Comparison of ENCODE assay signal across 9 mouse cellular contexts in the genomic region with DNA sequence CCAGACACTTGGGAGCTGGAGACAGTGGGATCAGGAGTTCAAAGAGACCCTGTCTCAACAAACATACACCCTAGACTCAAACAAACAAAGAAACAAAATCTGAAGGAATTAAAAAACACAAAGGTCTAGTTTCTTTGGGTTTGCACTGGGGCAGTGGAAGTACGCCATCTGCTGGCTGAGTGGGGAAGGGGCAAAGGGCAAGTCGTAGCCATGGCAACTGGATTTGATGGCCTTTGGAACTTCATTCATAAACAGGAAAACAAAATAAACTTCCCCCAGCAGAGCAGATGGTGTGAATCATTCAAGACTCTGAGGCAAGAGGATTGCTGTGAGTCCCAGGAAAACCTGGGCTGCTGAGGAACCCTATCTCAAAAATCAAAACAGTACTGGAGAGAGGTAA. TPM values are rescaled to one million over a fixed set of nuclear protein-coding genes. Genes with fewer than 3 reads are reported as not detected.
DNase-seq lines count a peak whose midpoint lies in the region; ATAC-seq lines count a peak whose summit lies in the region.
"Had no signal": no experiment of that assay in that cellular context is flagged by ENCODE, and none has a peak within 500 bp of the region (broad histone marks: within the 10 kb centered on the region; RNA-seq: fewer than 3 reads in every experiment).

No protein-coding gene starts in this region.

- no peaks in the 10 kb centered on the region for H3K9me3 ChIP-seq in neural tube, embryonic 11.5 days (ENCODE audit: control insufficient read depth, low read length)
- no peaks in the 10 kb centered on the region for H3K9me3 ChIP-seq in embryonic facial prominence, embryonic 10.5 days
- no peaks in the 10 kb centered on the region for H3K9me3 ChIP-seq in neural tube, embryonic 15.5 days (replicated peaks)

- H3K4me2 ChIP-seq in neural tube, embryonic 11.5 days (ENCODE audit: low read depth): no peak overlapping the region
- no peak overlapping the region for H3K4me2 ChIP-seq in neural tube, embryonic 15.5 days

- 0 out of 2 replicates have a peak overlapping the region, but pooled peaks have one; percentile 29 for H3K27ac ChIP-seq in neural tube, embryonic 11.5 days (ENCODE audit: low read depth, low read length)
- no peak overlapping the region for H3K27ac ChIP-seq in embryonic facial prominence, embryonic 10.5 days (replicated peaks)
- H3K27ac ChIP-seq in neural tube, embryonic 15.5 days (replicated peaks): peak overlapping the region; percentile 29; the same call in 1 of the 2 replicates

- no peak overlapping the region for H3K4me3 ChIP-seq in neural tube, embryonic 11.5 days (ENCODE audit: low read depth, low read length)
- H3K4me3 ChIP-seq in embryonic facial prominence, embryonic 10.5 days: no peak overlapping the region
- H3K4me3 ChIP-seq in neural tube, embryonic 15.5 days (replicated peaks): no peak overlapping the region
- H3K4me3 ChIP-seq: myocyte had no signal

- DNase-seq in adrenal gland, adult (ENCODE audit: inconsistent age in 2 of 2, low spot score in 1 of 2): peak; percentile 73 to 90
- no peak for DNase-seq in adrenal gland, postnatal 4 days (ENCODE audit: low spot score in 2 of 2)
- DNase-seq in neural tube, embryonic 11.5 days (ENCODE audit: low spot score): no peak
- no peak for DNase-seq in neural tube, embryonic 10.5 days (ENCODE audit: extremely low spot score, low spot score)
- DNase-seq in embryonic facial prominence, embryonic 10.5 days (ENCODE audit: low spot score): peak; percentile 67
- DNase-seq in kidney, adult 9 months: peak; percentile 96

- H3K36me3 ChIP-seq in neural tube, embryonic 11.5 days (ENCODE audit: control insufficient read depth, insufficient read depth, low read length): peaks cover 10% of the 10 kb centered on the region
- peaks cover 87% of the 10 kb centered on the region for H3K36me3 ChIP-seq in embryonic facial prominence, embryonic 10.5 days (replicated peaks)
- peaks cover 35% of the 10 kb centered on the region for H3K36me3 ChIP-seq in neural tube, embryonic 15.5 days

- no peaks in the 10 kb centered on the region for H3K27me3 ChIP-seq in neural tube, embryonic 11.5 days (ENCODE audit: control insufficient read depth, insufficient read depth, low read length)
- no peaks in the 10 kb centered on the region for H3K27me3 ChIP-seq in embryonic facial prominence, embryonic 10.5 days (replicated peaks; ENCODE audit: low read depth, poor library complexity, severe bottlenecking)
- H3K27me3 ChIP-seq in neural tube, embryonic 15.5 days (replicated peaks): no peaks in the 10 kb centered on the region

- H3K9ac ChIP-seq in neural tube, embryonic 11.5 days (ENCODE audit: low read length): no peak overlapping the region
- no peak overlapping the region for H3K9ac ChIP-seq in neural tube, embryonic 15.5 days (replicated peaks)

- no peak for ATAC-seq in neural tube, embryonic 11.5 days (ENCODE audit: insufficient read depth, low FRiP score, low TSS enrichment)
- ATAC-seq in neural tube, embryonic 15.5 days (ENCODE audit: low FRiP score): no peak
- ATAC-seq in megakaryocyte-erythroid progenitor cell, adult 5-6 weeks (replicated peaks; ENCODE audit: low FRiP score, low TSS enrichment, poor library complexity, severe bottlenecking): no peak

- 60% methylated on average over 2 of the region's 2 CpGs for WGBS in neural tube, embryonic 11.5 days
- WGBS in embryonic facial prominence, embryonic 10.5 days: 67% methylated on average over 2 of the region's 2 CpGs
- 37% methylated on average over 2 of the region's 2 CpGs for WGBS in neural tube, embryonic 15.5 days

- H3K4me1 ChIP-seq in neural tube, embryonic 11.5 days (ENCODE audit: control insufficient read depth, insufficient read depth, low read length): peaks cover 38% of the 10 kb centered on the region
- H3K4me1 ChIP-seq in embryonic facial prominence, embryonic 10.5 days: peaks cover 60% of the 10 kb centered on the region
- peaks cover 40% of the 10 kb centered on the region for H3K4me1 ChIP-seq in neural tube, embryonic 15.5 days

RNA-seq across cellular contexts. Expression of a gene that starts 7.0 kb away (rescaled TPM):
- total RNA-seq in adrenal gland, postnatal 4 days (2021): 10 to 100 TPM; 62.1 to 76.0 TPM
- 246 and 268 TPM in 2 replicates for polyA plus RNA-seq in neural tube, embryonic 11.5 days (2014; fragmentation: Nextera tagmentation; extraction: Ambion mirVana)
- polyA plus RNA-seq in embryonic facial prominence, embryonic 10.5 days (2016; fragmentation: Nextera tagmentation; extraction: Ambion mirVana): 51.8 and 52.7 TPM in 2 replicates
- 78.6 TPM in 2 replicates for polyA plus RNA-seq in neural tube, embryonic 15.5 days (2015; fragmentation: Nextera tagmentation; extraction: Ambion mirVana)
- 6.3 and 8.8 TPM in 2 replicates for total RNA-seq in megakaryocyte-erythroid progenitor cell, adult 5-6 weeks (2014; fragmentation: Nextera tagmentation)
- total RNA-seq in megakaryocyte-erythroid progenitor cell, adult 5-6 weeks (2017): 4.6 and 5.1 TPM in 2 replicates

RNA-seq across cellular contexts. Expression of a gene that starts 19.8 kb away (rescaled TPM):
- 10 to 100 TPM; 96.6 to 99.0 TPM for total RNA-seq in adrenal gland, postnatal 4 days (2021)
- polyA plus RNA-seq in neural tube, embryonic 11.5 days (2014; fragmentation: Nextera tagmentation; extraction: Ambion mirVana): 298 and 301 TPM in 2 replicates
- 347 and 351 TPM in 2 replicates for polyA plus RNA-seq in embryonic facial prominence, embryonic 10.5 days (2016; fragmentation: Nextera tagmentation; extraction: Ambion mirVana)
- 191 and 206 TPM in 2 replicates for polyA plus RNA-seq in neural tube, embryonic 15.5 days (2015; fragmentation: Nextera tagmentation; extraction: Ambion mirVana)
- 286 and 287 TPM in 2 replicates for total RNA-seq in megakaryocyte-erythroid progenitor cell, adult 5-6 weeks (2014; fragmentation: Nextera tagmentation)
- 240 and 290 TPM in 2 replicates for total RNA-seq in megakaryocyte-erythroid progenitor cell, adult 5-6 weeks (2017)

RNA-seq across cellular contexts. Expression of a gene that starts 21.0 kb away (rescaled TPM):
- 1 to 10 TPM in 1 of 2 experiments, under 1 TPM in 1; 0.59 to 1.8 TPM for total RNA-seq in adrenal gland, postnatal 4 days (2021)
- polyA plus RNA-seq in neural tube, embryonic 11.5 days (2014; fragmentation: Nextera tagmentation; extraction: Ambion mirVana): 0.28 TPM in 1 of 2 replicates, not detected in the other
- polyA plus RNA-seq in embryonic facial prominence, embryonic 10.5 days (2016; fragmentation: Nextera tagmentation; extraction: Ambion mirVana): 0.14 TPM in 1 of 2 replicates, not detected in the other
- polyA plus RNA-seq in neural tube, embryonic 15.5 days (2015; fragmentation: Nextera tagmentation; extraction: Ambion mirVana): 0.22 TPM in 2 replicates
- not detected in 2 replicates for total RNA-seq in megakaryocyte-erythroid progenitor cell, adult 5-6 weeks (2014; fragmentation: Nextera tagmentation)
- not detected in 2 replicates for total RNA-seq in megakaryocyte-erythroid progenitor cell, adult 5-6 weeks (2017)

RNA-seq across cellular contexts. Expression of a gene that starts 37.3 kb away (rescaled TPM):
- total RNA-seq in adrenal gland, postnatal 4 days (2021): 1 to 10 TPM; 2.9 to 3.8 TPM
- polyA plus RNA-seq in neural tube, embryonic 11.5 days (2014; fragmentation: Nextera tagmentation; extraction: Ambion mirVana): 0.85 and 1.2 TPM in 2 replicates
- 0.77 and 0.79 TPM in 2 replicates for polyA plus RNA-seq in embryonic facial prominence, embryonic 10.5 days (2016; fragmentation: Nextera tagmentation; extraction: Ambion mirVana)
- polyA plus RNA-seq in neural tube, embryonic 15.5 days (2015; fragmentation: Nextera tagmentation; extraction: Ambion mirVana): 1.5 and 2.6 TPM in 2 replicates
- 0.37 and 0.69 TPM in 2 replicates for total RNA-seq in megakaryocyte-erythroid progenitor cell, adult 5-6 weeks (2014; fragmentation: Nextera tagmentation)
- 0.15 and 0.61 TPM in 2 replicates for total RNA-seq in megakaryocyte-erythroid progenitor cell, adult 5-6 weeks (2017)
- polyA plus RNA-seq: myocyte had no signal

RNA-seq across cellular contexts. Expression of a gene that starts 44.6 kb away (rescaled TPM):
- total RNA-seq in adrenal gland, postnatal 4 days (2021): 100 to 1,000 TPM; 137 to 154 TPM
- polyA plus RNA-seq in neural tube, embryonic 11.5 days (2014; fragmentation: Nextera tagmentation; extraction: Ambion mirVana): 125 and 137 TPM in 2 replicates
- polyA plus RNA-seq in embryonic facial prominence, embryonic 10.5 days (2016; fragmentation: Nextera tagmentation; extraction: Ambion mirVana): 105 and 109 TPM in 2 replicates
- polyA plus RNA-seq in neural tube, embryonic 15.5 days (2015; fragmentation: Nextera tagmentation; extraction: Ambion mirVana): 170 and 175 TPM in 2 replicates
- 39.7 and 83.5 TPM in 2 replicates for total RNA-seq in megakaryocyte-erythroid progenitor cell, adult 5-6 weeks (2014; fragmentation: Nextera tagmentation)
- total RNA-seq in megakaryocyte-erythroid progenitor cell, adult 5-6 weeks (2017): 77.5 and 98.5 TPM in 2 replicates

Comparison
In these comparisons a context has a peak if more than half of its experiments do, and no peak if none do; other contexts are left out.
1. DNase-seq: peak in adrenal gland, adult (2 of 2), embryonic facial prominence, embryonic 10.5 days (single experiment) and kidney, adult 9 months (single experiment); none in adrenal gland, postnatal 4 days (0 of 2), neural tube, embryonic 11.5 days (single experiment) and neural tube, embryonic 10.5 days (single experiment).